Mouse (Mus musculus) midbrain, embryonic 11.5 days (tissue): Measurements from ENCODE around the gene Krtap5-2. TPM values are rescaled to one million over a fixed set of nuclear protein-coding genes. Genes with fewer than 3 reads are reported as not detected.
"Not testable (repeated sequence)": the region's sequence is repeated elsewhere in the genome, so short reads cannot be mapped to it uniquely, and the experiment has no call there.

Experiments used
- ATAC-seq: fragments of 200-750 bp; cut with Nextera tagmentation; 2 replicates; pipeline ENCODE4 v1.8.0; 2017; ENCODE audit warnings: moderate TSS enrichment, moderate library complexity; ENCODE audit not compliant: low FRiP score
- DNase-seq: peaks from one replicate; pipeline ENCODE4 v3.0.0; 2015; ENCODE audit warnings: low spot score; ENCODE audit errors: missing footprints
- H3K27ac ChIP-seq: fragments of 300-500 bp; sonication (generic); 2 replicates; pipeline ENCODE4 v1.5.1; 2014; ENCODE audit warnings: low read depth, low read length
- H3K27me3 ChIP-seq: fragments of 300-500 bp; sonication (generic); 2 replicates; pipeline ENCODE4 v1.6.1; 2014; ENCODE audit warnings: mild to moderate bottlenecking, low read length, moderate library complexity, mixed read lengths; ENCODE audit not compliant: control insufficient read depth, insufficient read depth
- H3K36me3 ChIP-seq: fragments of 300-500 bp; sonication (generic); 2 replicates; pipeline ENCODE4 v1.6.1; 2014; ENCODE audit warnings: mild to moderate bottlenecking, low read length, moderate library complexity, mixed read lengths; ENCODE audit not compliant: control insufficient read depth, insufficient read depth
- H3K4me1 ChIP-seq: fragments of 300-500 bp; sonication (generic); 2 replicates; pipeline ENCODE4 v1.6.1; 2014; ENCODE audit warnings: low read length; ENCODE audit not compliant: control insufficient read depth, insufficient read depth
- H3K4me2 ChIP-seq: fragments of 300-500 bp; sonication (generic); 2 replicates; pipeline ENCODE4 v1.6.1; 2014; ENCODE audit warnings: mild to moderate bottlenecking, moderate library complexity
- H3K4me3 ChIP-seq: fragments of 300-500 bp; sonication (generic); 2 replicates; pipeline ENCODE4 v1.5.1; 2014; ENCODE audit warnings: low read depth, low read length
- H3K9ac ChIP-seq: fragments of 300-500 bp; sonication (generic); 2 replicates; pipeline ENCODE4 v1.6.1; 2014; ENCODE audit warnings: low read length
- H3K9me3 ChIP-seq: fragments of 300-500 bp; sonication (generic); 2 replicates; pipeline ENCODE4 v1.6.1; 2016; ENCODE audit warnings: low read length; ENCODE audit not compliant: control insufficient read depth
- WGBS: fragments of 180-500 bp; shearing (Covaris S2); extraction: QIAGEN DNeasy Blood & Tissue Kit; methylation state at CpG from one replicate; pipeline ENCODE4 v1.1.7; 2014; 5-methylcytosine and 5-hydroxymethylcytosine counted together
- polyA plus RNA-seq: library from polyadenylated mRNA; unstranded; fragments of >200 nt; fragmentation: Nextera tagmentation; extraction: Ambion mirVana; gene quantifications from 2 replicates; pipeline ENCODE4 v1.2.1, GENCODE M21; 2014

Gene Krtap5-2
- not detected in 2 replicates for polyA plus RNA-seq

- H3K27me3 ChIP-seq, H3K9me3 ChIP-seq, DNase-seq, ATAC-seq, H3K27ac ChIP-seq, H3K4me1 ChIP-seq, H3K9ac ChIP-seq, H3K36me3 ChIP-seq, H3K4me2 ChIP-seq, H3K4me3 ChIP-seq: not testable (repeated sequence)
These were observed at the start of gene Krtap5-2 for GRCm38 (mm10) chr7:142175905-142176304. Gene Krtap5-2, minus strand, starts transcription at chr7:142176005.

DNA sequence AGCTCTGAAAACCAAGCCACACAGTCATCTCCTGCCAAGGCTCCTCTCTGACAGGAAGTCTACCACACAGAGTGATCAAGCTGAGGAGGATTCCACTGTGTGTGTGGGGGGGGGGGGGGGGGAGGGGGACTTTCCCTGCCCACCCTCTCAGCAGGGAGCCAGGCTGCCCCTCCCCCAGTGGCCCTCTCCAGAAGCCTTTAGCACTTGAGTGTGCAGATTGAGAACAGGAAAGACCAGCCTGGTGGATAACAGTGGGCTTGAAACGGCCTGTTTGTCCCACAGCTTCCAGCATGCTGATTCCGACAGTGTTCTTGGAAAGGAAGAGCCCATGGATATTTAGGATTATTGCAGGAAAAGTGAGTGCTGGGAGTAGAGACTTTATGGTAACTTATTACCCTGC, 48.7 kb upstream of the Krtap5-2 start:
- Histone ChIP-seq H3K4me1 (no peaks in the 10 kb centered on the region), H3K27me3 (no peaks in the 10 kb centered on the region), H3K9ac (no peak overlapping the region), H3K36me3 (no peaks in the 10 kb centered on the region), H3K9me3 (no peaks in the 10 kb centered on the region), H3K4me3 (no peak overlapping the region), H3K4me2 (no peak overlapping the region), H3K27ac (no peak overlapping the region)
- DNase-seq = no peak
- ATAC-seq = no peak
- WGBS = 59% methylated on average over 2 of the region's 2 CpGs

GRCm38 (mm10) chr7:142212136-142212535, 36.3 kb upstream of the Krtap5-2 start:
- not testable (repeated sequence) for H3K4me3 ChIP-seq, H3K4me2 ChIP-seq, DNase-seq, ATAC-seq, H3K36me3 ChIP-seq, H3K4me1 ChIP-seq, H3K27me3 ChIP-seq, H3K9ac ChIP-seq, H3K9me3 ChIP-seq, H3K27ac ChIP-seq
- 59% methylated on average over 1 of the region's 1 CpGs for WGBS

- Histone ChIP-seq H3K36me3 (no peaks in the 10 kb centered on the region), H3K9me3 (no peaks in the 10 kb centered on the region), H3K27me3 (no peaks in the 10 kb centered on the region), H3K4me3 (no peak within 1 kb of the TSS), H3K4me1 (no peaks in the 10 kb centered on the region), H3K9ac (no peak within 1 kb of the TSS), H3K27ac (no peak within 1 kb of the TSS), H3K4me2 (no peak within 1 kb of the TSS)
- WGBS = 76% methylated on average over 1 of the region's 1 CpGs
- no peak for ATAC-seq
- no peak for DNase-seq
These were observed 35.8 kb upstream of the Krtap5-2 start, which contains the start of gene Gm7579 for GRCm38 (mm10) chr7:142211559-142211958. Gene Gm7579, plus strand, starts transcription at chr7:142211859.

GRCm38 (mm10) chr7:142206891-142207290, 31.1 kb upstream of the Krtap5-2 start:
- 76% methylated on average over 5 of the region's 5 CpGs for WGBS
- DNase-seq, H3K9ac ChIP-seq, H3K27me3 ChIP-seq, H3K27ac ChIP-seq, H3K9me3 ChIP-seq, H3K4me1 ChIP-seq, H3K36me3 ChIP-seq, H3K4me3 ChIP-seq, ATAC-seq, H3K4me2 ChIP-seq: not testable (repeated sequence)

- Histone ChIP-seq H3K9me3 (no peaks in the 10 kb centered on the region), H3K4me1 (no peaks in the 10 kb centered on the region)
These were observed 29.7 kb upstream of the Krtap5-2 start for GRCm38 (mm10) chr7:142205488-142205887.

DNA sequence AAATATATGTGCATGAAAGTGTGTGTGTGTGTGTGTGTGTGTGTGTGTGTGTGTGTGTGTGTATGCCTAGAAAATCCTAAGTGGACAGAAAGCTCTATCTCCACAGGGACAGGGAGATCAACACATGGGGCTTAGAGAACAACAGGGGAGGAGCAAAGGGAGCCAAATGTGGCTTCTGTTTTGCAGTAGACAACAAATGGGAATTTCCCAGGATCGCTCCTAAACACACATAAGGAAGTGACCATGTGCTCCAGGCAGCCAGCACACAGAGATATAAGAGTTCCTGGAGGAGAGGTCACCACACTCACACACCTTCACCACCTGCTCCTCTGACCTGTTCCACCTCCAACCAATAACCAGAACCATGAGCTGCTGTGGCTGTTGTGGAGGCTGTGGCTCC, 25.3 kb upstream of the Krtap5-2 start, which contains the start of gene Krtap5-3:
Krtap5-3 (plus strand) TSS at position 301 of the 400 bp plus-strand sequence.
- H3K36me3 ChIP-seq = no peaks in the 10 kb centered on the region
- WGBS = 79% methylated on average over 1 of the region's 1 CpGs
- no peak for ATAC-seq
- H3K4me3 ChIP-seq = no peak within 1 kb of the TSS
- no peak within 1 kb of the TSS for H3K27ac ChIP-seq
- no peaks in the 10 kb centered on the region for H3K9me3 ChIP-seq
- no peak for DNase-seq
- no peaks in the 10 kb centered on the region for H3K4me1 ChIP-seq
- H3K27me3 ChIP-seq = no peaks in the 10 kb centered on the region
- no peak within 1 kb of the TSS for H3K4me2 ChIP-seq
- no peak within 1 kb of the TSS for H3K9ac ChIP-seq

More at GRCm38 (mm10) chr7:142205488-142205887, 29.7 kb upstream of the Krtap5-2 start:
- Histone ChIP-seq H3K9ac (no peak overlapping the region), H3K4me3 (no peak overlapping the region), H3K36me3 (no peaks in the 10 kb centered on the region), H3K27ac (no peak overlapping the region), H3K27me3 (no peaks in the 10 kb centered on the region), H3K4me2 (no peak overlapping the region)
- DNase-seq (no peak), ATAC-seq (no peak)

DNA sequence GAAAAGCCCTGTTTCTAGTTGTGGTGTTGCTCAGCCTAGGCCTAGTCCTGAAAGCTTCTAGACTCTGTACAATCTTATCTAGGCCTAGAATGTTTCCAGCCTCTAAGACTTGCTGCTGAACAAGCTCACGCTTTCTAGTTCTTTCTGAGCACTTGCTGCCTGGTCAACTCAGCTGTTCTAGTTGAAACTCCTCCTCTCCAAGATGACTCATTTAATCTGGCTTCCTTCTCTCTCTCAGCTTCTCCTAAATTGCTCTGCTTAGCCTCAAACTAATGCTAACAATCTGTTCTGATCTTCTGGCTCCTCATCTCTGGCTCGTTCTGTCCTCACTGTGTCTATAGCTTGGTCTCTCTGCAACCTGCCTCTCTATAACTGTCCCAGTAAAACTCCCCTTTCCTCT, 22.9 kb upstream of the Krtap5-2 start:
- H3K4me3 ChIP-seq = no peak overlapping the region
- DNase-seq = no peak
- no peak overlapping the region for H3K27ac ChIP-seq
- no peak for ATAC-seq
- H3K4me2 ChIP-seq = no peak overlapping the region
- no peaks in the 10 kb centered on the region for H3K9me3 ChIP-seq
- H3K9ac ChIP-seq = no peak overlapping the region
- H3K27me3 ChIP-seq = no peaks in the 10 kb centered on the region
- no peaks in the 10 kb centered on the region for H3K4me1 ChIP-seq
- WGBS = 88% methylated on average over 2 of the region's 2 CpGs
- no peaks in the 10 kb centered on the region for H3K36me3 ChIP-seq

DNA sequence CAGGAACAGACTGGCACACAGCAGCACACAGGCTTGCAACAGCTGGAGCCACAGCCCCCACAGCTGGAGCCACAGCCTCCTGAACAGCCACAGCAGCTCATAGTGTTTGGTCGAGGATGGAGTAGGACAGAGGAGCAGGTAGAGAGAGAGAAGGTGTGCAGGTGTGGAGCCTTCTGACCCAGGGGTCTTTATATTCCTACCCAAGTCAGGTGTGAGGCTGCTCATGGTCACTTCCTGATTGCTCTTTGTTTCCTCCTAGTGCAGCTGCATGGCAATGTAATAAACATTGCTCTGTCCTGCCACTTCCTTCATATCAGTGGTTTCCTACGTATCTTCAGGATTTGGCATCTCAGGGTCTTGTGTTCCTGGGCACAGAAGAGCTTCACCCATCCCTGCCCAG, 14.5 kb upstream of the Krtap5-2 start, which contains the start of gene Gm10153:
Gm10153 (minus strand) TSS at position 101 of the 400 bp plus-strand sequence.
- Histone ChIP-seq H3K9me3 (no peaks in the 10 kb centered on the region), H3K9ac (no peak within 1 kb of the TSS), H3K27me3 (no peaks in the 10 kb centered on the region), H3K4me3 (no peak within 1 kb of the TSS), H3K27ac (no peak within 1 kb of the TSS), H3K4me1 (no peaks in the 10 kb centered on the region), H3K36me3 (no peaks in the 10 kb centered on the region), H3K4me2 (no peak within 1 kb of the TSS)
- ATAC-seq (no peak), DNase-seq (no peak)
- 57% methylated on average over 2 of the region's 2 CpGs for WGBS
